Mouse (Mus musculus): ENCODE data around the gene Mgat3. TPM values are rescaled to one million over a fixed set of nuclear protein-coding genes. Genes with fewer than 3 reads are reported as not detected.

The Mgat3 gene
- total and polyA plus RNA-seq, 2 experiments from 2014 or later, result 13.5 to 106 TPM

GRCm38 (mm10) chr15:80140302-80140701 is 33.2 kb upstream of the Mgat3 start:
- 0 out of 2 replicates have a peak, but pooled peaks cover 3% of the 10 kb centered on the region for H3K36me3 ChIP-seq (ENCODE audit: insufficient read depth, low read length)
- peaks cover 3% of the 10 kb centered on the region; the same call in 1 of the 2 replicates for H3K4me1 ChIP-seq (ENCODE audit: insufficient read depth, low read length)
- ATAC-seq (no peak), DNase-seq (ENCODE audit: low spot score) (no peak)
- no peak overlapping the region for H3K27ac ChIP-seq
- no peak overlapping the region for H3K9ac ChIP-seq (replicated peaks; ENCODE audit: low read length)
- no peak overlapping the region for H3K4me3 ChIP-seq (ENCODE audit: low read length)
- WGBS, result 95% methylated on average over 2 of the region's 2 CpGs
- no peaks in the 10 kb centered on the region for H3K9me3 ChIP-seq (ENCODE audit: low read length)
- no peak for TF ChIP-seq CTCF (IDR thresholded peaks at IDR 0.05; ENCODE audit: low read depth)
- H3K27me3 ChIP-seq (ENCODE audit: insufficient read depth, low read length), result no peaks in the 10 kb centered on the region
- H3K4me2 ChIP-seq (ENCODE audit: low read depth, low read length), result no peak overlapping the region

- no peak overlapping the region for H3K27ac ChIP-seq
- no peak for DNase-seq (ENCODE audit: low spot score)
- peaks cover 3% of the 10 kb centered on the region; the same call in 1 of the 2 replicates for H3K4me1 ChIP-seq (ENCODE audit: insufficient read depth, low read length)
- H3K9me3 ChIP-seq (ENCODE audit: low read length), result no peaks in the 10 kb centered on the region
- 98% methylated on average over 3 of the region's 3 CpGs for whole genome bisulfite sequencing
- H3K9ac ChIP-seq (replicated peaks; ENCODE audit: low read length), result no peak overlapping the region
- H3K36me3 ChIP-seq (ENCODE audit: insufficient read depth, low read length), result 0 out of 2 replicates have a peak, but pooled peaks cover 3% of the 10 kb centered on the region
- no peak overlapping the region for H3K4me2 ChIP-seq (ENCODE audit: low read depth, low read length)
- no peaks in the 10 kb centered on the region for H3K27me3 ChIP-seq (ENCODE audit: insufficient read depth, low read length)
- no peak overlapping the region for H3K4me3 ChIP-seq (ENCODE audit: low read length)
- no peak for ATAC-seq
- TF ChIP-seq CTCF (IDR thresholded peaks at IDR 0.05; ENCODE audit: low read depth), result no peak
Measured at GRCm38 (mm10) chr15:80140878-80141277, 32.6 kb upstream of the Mgat3 start.

GRCm38 (mm10) chr15:80142130-80142529 is 31.4 kb upstream of the Mgat3 start:
- H3K9ac ChIP-seq (replicated peaks; ENCODE audit: low read length), result no peak overlapping the region
- WGBS, result 95% methylated on average over 3 of the region's 3 CpGs
- no peaks in the 10 kb centered on the region for H3K27me3 ChIP-seq (ENCODE audit: insufficient read depth, low read length)
- no peak overlapping the region for H3K4me3 ChIP-seq (ENCODE audit: low read length)
- H3K36me3 ChIP-seq (ENCODE audit: insufficient read depth, low read length), result 0 out of 2 replicates have a peak, but pooled peaks cover 3% of the 10 kb centered on the region
- no peak overlapping the region for H3K4me2 ChIP-seq (ENCODE audit: low read depth, low read length)
- H3K4me1 ChIP-seq (ENCODE audit: insufficient read depth, low read length), result peaks cover 3% of the 10 kb centered on the region; the same call in 1 of the 2 replicates
- H3K27ac ChIP-seq, result no peak overlapping the region
- H3K9me3 ChIP-seq (ENCODE audit: low read length), result no peaks in the 10 kb centered on the region
- peak; percentile 46 for TF ChIP-seq CTCF (IDR thresholded peaks at IDR 0.05; ENCODE audit: low read depth)
- DNase-seq (ENCODE audit: low spot score), result no peak
- ATAC-seq, result no peak

DNA sequence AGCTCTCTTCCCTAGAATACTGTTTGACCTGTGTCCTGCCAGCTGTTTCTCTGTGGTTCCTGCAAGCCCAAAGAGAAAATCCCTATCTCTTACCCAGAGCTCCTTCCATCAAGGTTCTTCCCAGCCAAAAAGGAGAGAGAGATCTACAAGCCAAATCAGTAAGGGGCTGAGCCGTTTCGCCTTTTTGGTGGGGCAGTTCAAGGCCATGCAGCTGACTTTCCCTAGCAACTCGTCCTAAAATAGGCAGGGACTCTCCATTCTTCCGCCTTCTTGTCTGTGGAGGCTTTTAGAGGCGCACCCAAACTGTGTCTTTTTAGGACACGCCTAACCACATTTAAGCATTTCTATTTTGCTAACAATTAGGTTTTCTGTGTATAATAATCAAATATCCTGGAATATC is 29.8 kb upstream of the Mgat3 start:
- WGBS, result 93% methylated on average over 6 of the region's 6 CpGs
- Histone ChIP-seq H3K4me3 (ENCODE audit: low read length) (no peak overlapping the region), H3K9ac (replicated peaks; ENCODE audit: low read length) (no peak overlapping the region), H3K4me2 (ENCODE audit: low read depth, low read length) (no peak overlapping the region), H3K27me3 (ENCODE audit: insufficient read depth, low read length) (no peaks in the 10 kb centered on the region), H3K4me1 (ENCODE audit: insufficient read depth, low read length) (no peaks in the 10 kb centered on the region), H3K36me3 (ENCODE audit: insufficient read depth, low read length) (0 out of 2 replicates have a peak, but pooled peaks cover 5% of the 10 kb centered on the region), H3K9me3 (ENCODE audit: low read length) (no peaks in the 10 kb centered on the region), H3K27ac (no peak overlapping the region)
- no peak for ATAC-seq
- no peak for DNase-seq (ENCODE audit: low spot score)
- TF ChIP-seq CTCF (IDR thresholded peaks at IDR 0.05; ENCODE audit: low read depth), result no peak

GRCm38 (mm10) chr15:80145397-80145796 is 28.1 kb upstream of the Mgat3 start:
- H3K27me3 ChIP-seq (ENCODE audit: insufficient read depth, low read length), result no peaks in the 10 kb centered on the region
- H3K9me3 ChIP-seq (ENCODE audit: low read length), result no peaks in the 10 kb centered on the region
- no peak for DNase-seq (ENCODE audit: low spot score)
- TF ChIP-seq CTCF (IDR thresholded peaks at IDR 0.05; ENCODE audit: low read depth), result no peak
- H3K36me3 ChIP-seq (ENCODE audit: insufficient read depth, low read length), result peaks cover 18% of the 10 kb centered on the region; the same call in 1 of the 2 replicates
- no peak overlapping the region for H3K27ac ChIP-seq
- H3K4me2 ChIP-seq (ENCODE audit: low read depth, low read length), result no peak overlapping the region
- WGBS, result 90% methylated on average over 5 of the region's 5 CpGs
- H3K4me1 ChIP-seq (ENCODE audit: insufficient read depth, low read length), result no peaks in the 10 kb centered on the region
- no peak overlapping the region for H3K4me3 ChIP-seq (ENCODE audit: low read length)
- no peak overlapping the region for H3K9ac ChIP-seq (replicated peaks; ENCODE audit: low read length)
- no peak for ATAC-seq

- no peak for ATAC-seq
Measured at GRCm38 (mm10) chr15:80146153-80146552, 27.4 kb upstream of the Mgat3 start.

GRCm38 (mm10) chr15:80147090-80147489 is 26.4 kb upstream of the Mgat3 start:
- TF ChIP-seq CTCF (IDR thresholded peaks at IDR 0.05; ENCODE audit: low read depth), result no peak
- ATAC-seq, result no peak
- H3K36me3 ChIP-seq (ENCODE audit: insufficient read depth, low read length), result peaks cover 18% of the 10 kb centered on the region; the same call in 1 of the 2 replicates

More at GRCm38 (mm10) chr15:80146153-80146552, 27.4 kb upstream of the Mgat3 start:
- H3K9me3 ChIP-seq (ENCODE audit: low read length), result no peaks in the 10 kb centered on the region
- no peaks in the 10 kb centered on the region for H3K27me3 ChIP-seq (ENCODE audit: insufficient read depth, low read length)
- DNase-seq (ENCODE audit: low spot score), result no peak
- no peak overlapping the region for H3K9ac ChIP-seq (replicated peaks; ENCODE audit: low read length)
- no peaks in the 10 kb centered on the region for H3K4me1 ChIP-seq (ENCODE audit: insufficient read depth, low read length)
- H3K36me3 ChIP-seq (ENCODE audit: insufficient read depth, low read length), result peaks cover 17% of the 10 kb centered on the region; the same call in 1 of the 2 replicates
- 68% methylated on average over 6 of the region's 6 CpGs for WGBS
- H3K27ac ChIP-seq, result no peak overlapping the region
- no peak overlapping the region for H3K4me3 ChIP-seq (ENCODE audit: low read length)
- TF ChIP-seq CTCF (IDR thresholded peaks at IDR 0.05; ENCODE audit: low read depth), result no peak
- no peak overlapping the region for H3K4me2 ChIP-seq (ENCODE audit: low read depth, low read length)

More at GRCm38 (mm10) chr15:80147090-80147489, 26.4 kb upstream of the Mgat3 start:
- Histone ChIP-seq H3K27me3 (ENCODE audit: insufficient read depth, low read length) (no peaks in the 10 kb centered on the region), H3K9me3 (ENCODE audit: low read length) (no peaks in the 10 kb centered on the region), H3K4me1 (ENCODE audit: insufficient read depth, low read length) (no peaks in the 10 kb centered on the region), H3K4me3 (ENCODE audit: low read length) (no peak overlapping the region), H3K27ac (no peak overlapping the region; the same call in 1 of the 2 replicates), H3K4me2 (ENCODE audit: low read depth, low read length) (no peak overlapping the region), H3K9ac (replicated peaks; ENCODE audit: low read length) (no peak overlapping the region)
- no peak for DNase-seq (ENCODE audit: low spot score)
- WGBS, result 89% methylated on average over 14 of the region's 14 CpGs
